In the genomic region with DNA sequence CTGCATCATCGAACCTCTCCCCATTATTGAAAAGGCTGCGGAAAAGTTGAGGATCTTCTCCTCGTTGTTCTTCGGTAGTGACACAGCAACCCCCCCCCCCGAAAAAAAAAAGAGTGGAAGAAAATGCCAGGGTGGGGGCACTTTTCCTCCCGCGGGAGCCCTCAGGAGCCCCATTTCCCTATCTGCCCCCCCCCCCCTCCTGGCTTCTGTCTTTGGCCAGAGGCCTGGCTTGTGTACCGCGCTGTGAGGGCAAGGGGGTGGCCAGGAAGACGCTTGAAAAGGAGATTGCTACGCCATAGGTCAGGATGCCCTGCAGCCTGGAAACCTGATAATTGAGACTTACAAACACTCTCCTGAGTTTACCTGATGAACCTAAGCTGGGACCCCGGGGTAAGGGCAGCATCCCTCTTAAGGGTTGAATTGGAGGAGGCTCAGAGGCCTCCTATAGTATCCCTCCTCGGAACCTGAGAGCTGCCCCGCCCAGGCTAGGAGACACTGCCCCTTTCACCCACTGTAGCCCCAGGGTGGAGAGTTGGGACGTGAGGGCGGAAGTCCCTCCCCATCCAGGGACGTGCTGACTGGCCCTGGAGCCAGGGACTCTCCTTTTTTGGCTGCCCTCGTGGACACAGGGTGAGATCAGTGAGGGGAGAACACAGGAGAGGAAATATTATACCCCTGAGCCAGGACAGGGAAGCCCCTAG, we compare ENCODE assay signal across 8 mouse cellular contexts. TPM values are rescaled to one million over a fixed set of nuclear protein-coding genes. Genes with fewer than 3 reads are reported as not detected.
DNase-seq lines count a peak whose midpoint lies in the region; ATAC-seq and TF ChIP-seq lines count a peak whose summit lies in the region.

Gapdh (minus strand) TSS at position 417 of the 701 bp plus-strand sequence.

- H3K4me1 ChIP-seq in embryonic facial prominence, embryonic 10.5 days = peaks cover 50% of the 10 kb centered on the region
- H3K4me1 ChIP-seq in heart, adult 2 months (ENCODE audit: control insufficient read depth, insufficient read depth, low read length) = peaks cover 5% of the 10 kb centered on the region
- H3K4me1 ChIP-seq in limb, embryonic 15.5 days = peaks cover 45% of the 10 kb centered on the region
- peaks cover 42% of the 10 kb centered on the region for H3K4me1 ChIP-seq in midbrain, embryonic 15.5 days

- H3K4me3 ChIP-seq in C2C12 (ENCODE audit: insufficient read depth, poor library complexity, severe bottlenecking) = peak within 1 kb of the TSS; percentile 98
- peak within 1 kb of the TSS; percentile 93 for H3K4me3 ChIP-seq in embryonic facial prominence, embryonic 10.5 days
- H3K4me3 ChIP-seq in heart, adult 2 months = peak within 1 kb of the TSS; percentile 93
- H3K4me3 ChIP-seq in limb, embryonic 15.5 days = peak within 1 kb of the TSS; percentile 74
- H3K4me3 ChIP-seq in midbrain, embryonic 15.5 days = peak within 1 kb of the TSS; percentile 94

- H3K27me3 ChIP-seq in C2C12 (ENCODE audit: control insufficient read depth, insufficient read depth, insufficient read length) = no peaks in the 10 kb centered on the region
- H3K27me3 ChIP-seq in embryonic facial prominence, embryonic 10.5 days (replicated peaks; ENCODE audit: low read depth, poor library complexity, severe bottlenecking) = no peaks in the 10 kb centered on the region
- no peaks in the 10 kb centered on the region for H3K27me3 ChIP-seq in heart, adult 2 months (ENCODE audit: control insufficient read depth, insufficient read depth, low read length)
- no peaks in the 10 kb centered on the region for H3K27me3 ChIP-seq in limb, embryonic 15.5 days
- no peaks in the 10 kb centered on the region for H3K27me3 ChIP-seq in midbrain, embryonic 15.5 days (replicated peaks)

- no peaks in the 10 kb centered on the region for H3K9me3 ChIP-seq in embryonic facial prominence, embryonic 10.5 days
- no peaks in the 10 kb centered on the region for H3K9me3 ChIP-seq in limb, embryonic 15.5 days
- H3K9me3 ChIP-seq in midbrain, embryonic 15.5 days = no peaks in the 10 kb centered on the region

- peaks cover 63% of the 10 kb centered on the region for H3K36me3 ChIP-seq in C2C12 (ENCODE audit: control insufficient read depth, insufficient read depth)
- H3K36me3 ChIP-seq in embryonic facial prominence, embryonic 10.5 days (replicated peaks) = peaks cover 88% of the 10 kb centered on the region
- H3K36me3 ChIP-seq in heart, adult 2 months (ENCODE audit: control insufficient read depth, insufficient read depth, low read length) = peaks cover 5% of the 10 kb centered on the region; the same call in 1 of the 2 replicates
- H3K36me3 ChIP-seq in limb, embryonic 15.5 days = peaks cover 56% of the 10 kb centered on the region
- H3K36me3 ChIP-seq in midbrain, embryonic 15.5 days (replicated peaks) = peaks cover 30% of the 10 kb centered on the region

- peak; percentile 50 for ATAC-seq in limb, embryonic 15.5 days (ENCODE audit: insufficient number of reproducible peaks, low FRiP score, low TSS enrichment, low read depth)
- peak; percentile 7 for ATAC-seq in midbrain, embryonic 15.5 days (replicated peaks)

- peak within 1 kb of the TSS; percentile 96 for H3ac ChIP-seq in C2C12 (ENCODE audit: control insufficient read depth, insufficient read length, low read depth)

- peak; percentile 94 to 97 for DNase-seq in adrenal gland, adult (ENCODE audit: inconsistent age in 2 of 2, low spot score in 1 of 2)
- peak; percentile 83 for DNase-seq in embryonic facial prominence, embryonic 10.5 days (ENCODE audit: low spot score)
- peak; percentile 90 to 94 for DNase-seq in heart, adult 2 months
- DNase-seq in kidney, adult 18-20 months = peak; percentile 86
- DNase-seq in thymus, postnatal 4 days = peak; percentile 39

- peak; percentile 70; the same call in 1 of the 2 replicates for TF ChIP-seq EP300 in heart, adult 2 months (IDR thresholded peaks at IDR 0.05; ENCODE audit: insufficient read depth, low read depth, low read length)

- under 1% methylated on average over 18 of the region's 18 CpGs for WGBS in embryonic facial prominence, embryonic 10.5 days
- WGBS in heart, adult 2 months = 1% methylated on average over 18 of the region's 18 CpGs
- under 1% methylated on average over 17 of the region's 18 CpGs for WGBS in limb, embryonic 15.5 days
- 2% methylated on average over 18 of the region's 18 CpGs for WGBS in midbrain, embryonic 15.5 days

- intact Hi-C loops in heart, adult 2 months (cut with DNase I) = loop anchor here (5.0 to 10.0 kb wide), 2 partner anchors 49 to 106 kb away; partner anchors contain the start of gene Vamp1

- TF ChIP-seq CTCF in C2C12 (IDR thresholded peaks at IDR 0.05; ENCODE audit: control insufficient read depth, insufficient read depth, insufficient read length) = no peak
- no peak for TF ChIP-seq CTCF in heart, adult 2 months (IDR thresholded peaks at IDR 0.05)

- peak within 1 kb of the TSS; percentile 99 for H3K27ac ChIP-seq in embryonic facial prominence, embryonic 10.5 days (replicated peaks)
- H3K27ac ChIP-seq in heart, adult 2 months = peak within 1 kb of the TSS; percentile 98
- peak within 1 kb of the TSS; percentile 94 for H3K27ac ChIP-seq in limb, embryonic 15.5 days
- H3K27ac ChIP-seq in midbrain, embryonic 15.5 days = peak within 1 kb of the TSS; percentile 92

- peak within 1 kb of the TSS; percentile 82 for H3K4me2 ChIP-seq in limb, embryonic 15.5 days
- peak within 1 kb of the TSS; percentile 89 for H3K4me2 ChIP-seq in midbrain, embryonic 15.5 days

- H3K9ac ChIP-seq in heart, adult 2 months (ENCODE audit: low read depth, low read length) = peak within 1 kb of the TSS; percentile 90
- H3K9ac ChIP-seq in limb, embryonic 15.5 days = peak within 1 kb of the TSS; percentile 75
- H3K9ac ChIP-seq in midbrain, embryonic 15.5 days = peak within 1 kb of the TSS; percentile 90

- peaks cover 26% of the 10 kb centered on the region for H3K79me3 ChIP-seq in C2C12 (ENCODE audit: low read depth)

- peak; percentile 86 for TF ChIP-seq POLR2A in heart, adult 2 months (IDR thresholded peaks at IDR 0.05; ENCODE audit: insufficient read depth, low read depth, low read length)

- peaks cover 44% of the 10 kb centered on the region for H3K79me2 ChIP-seq in C2C12 (ENCODE audit: control insufficient read depth, insufficient read depth)
- no peaks in the 10 kb centered on the region; the same call in 1 of the 2 replicates for H3K79me2 ChIP-seq in heart, adult 2 months (replicated peaks; ENCODE audit: control insufficient read depth, insufficient read depth, low read length)

TF ChIP-seq in C2C12, 6 proteins besides CTCF, POLR2A, EP300 and RAD21:
- no peak for TF ChIP-seq CEBPB (IDR thresholded peaks at IDR 0.05; ENCODE audit: low read depth)

RNA-seq across cellular contexts. Expression of gene Gapdh, which starts in this region (rescaled TPM):
- polyA plus RNA-seq in C2C12 (2012; fragmentation: generic; extraction: Trizol) = 7,334 TPM
- polyA plus RNA-seq in embryonic facial prominence, embryonic 10.5 days (2016; fragmentation: Nextera tagmentation; extraction: Ambion mirVana) = 2,731 and 2,955 TPM in 2 replicates
- 1,000 to 10,000 TPM; 4,018 to 4,312 TPM for total RNA-seq in heart, adult 2 months (2021)
- polyA plus RNA-seq in heart, adult 2 months (2012; rRNA removed) = 7,726 and 8,318 TPM in 2 replicates
- polyA plus RNA-seq in limb, embryonic 15.5 days (2015; fragmentation: Nextera tagmentation; extraction: Ambion mirVana) = 1,547 and 1,728 TPM in 2 replicates
- polyA plus RNA-seq in midbrain, embryonic 15.5 days (2015; fragmentation: Nextera tagmentation; extraction: Ambion mirVana) = 1,389 and 1,453 TPM in 2 replicates

Comparison
In these comparisons a context has a peak if more than half of its experiments do, and no peak if none do; other contexts are left out.
1. Peak in every context shown above with its lines: DNase-seq, ATAC-seq, H3K4me3 ChIP-seq and H3K27ac ChIP-seq.
2. DNase-seq: peak in every context shown above with its lines; median percentile 96 in adrenal gland, adult; 92 in heart, adult 2 months; 86 in kidney, adult 18-20 months; 83 in embryonic facial prominence, embryonic 10.5 days; 39 in thymus, postnatal 4 days.